Mouse (Mus musculus): ENCODE measurements around the gene Setd7. TPM values are rescaled to one million over a fixed set of nuclear protein-coding genes. Genes with fewer than 3 reads are reported as not detected.
A peak's percentile ranks its signal among the peaks of the same experiment; 100 is the strongest.

Gene Setd7
- polyA plus RNA-seq, 1 experiment from 2014 or later: 2.1 TPM

GRCm38 (mm10) chr3:51521262-51521661 is 39.4 kb downstream of the Setd7 start:
- 80% methylated on average over 14 of the region's 14 CpGs for whole genome bisulfite sequencing
- peaks cover 23% of the 10 kb centered on the region; the same call in 1 of the 2 replicates for H3K36me3 ChIP-seq (ENCODE audit: insufficient read depth, low read length)
- no peak overlapping the region for H3K9ac ChIP-seq (replicated peaks; ENCODE audit: low read depth)
- H3K4me1 ChIP-seq (ENCODE audit: insufficient read depth, low read depth, low read length): no peaks in the 10 kb centered on the region
- no peak for ATAC-seq
- H3K27ac ChIP-seq (ENCODE audit: low read length): no peak overlapping the region
- TF ChIP-seq EP300 (IDR thresholded peaks at IDR 0.05) (no peak), CTCF (IDR thresholded peaks at IDR 0.05) (no peak)
- H3K4me3 ChIP-seq (ENCODE audit: low read depth, low read length): no peak overlapping the region
- DNase-seq (ENCODE audit: low spot score): no peak
- H3K9me3 ChIP-seq (ENCODE audit: low read length): no peaks in the 10 kb centered on the region
- no peaks in the 10 kb centered on the region for H3K27me3 ChIP-seq (replicated peaks; ENCODE audit: insufficient read depth, low read length)
- no peak overlapping the region for H3K4me2 ChIP-seq (replicated peaks; ENCODE audit: low read depth, low read length)

GRCm38 (mm10) chr3:51518763-51519121 is 41.9 kb downstream of the Setd7 start:
- Histone ChIP-seq H3K36me3 (ENCODE audit: insufficient read depth, low read length) (peaks cover 13% of the 10 kb centered on the region; the same call in 1 of the 2 replicates), H3K4me3 (ENCODE audit: low read depth, low read length) (no peak overlapping the region), H3K27ac (ENCODE audit: low read length) (no peak overlapping the region), H3K4me2 (replicated peaks; ENCODE audit: low read depth, low read length) (no peak overlapping the region), H3K4me1 (ENCODE audit: insufficient read depth, low read depth, low read length) (no peaks in the 10 kb centered on the region), H3K27me3 (replicated peaks; ENCODE audit: insufficient read depth, low read length) (no peaks in the 10 kb centered on the region), H3K9ac (replicated peaks; ENCODE audit: low read depth) (no peak overlapping the region), H3K9me3 (ENCODE audit: low read length) (no peaks in the 10 kb centered on the region)
- ATAC-seq (peak; percentile 9; the same call in 1 of the 2 replicates), DNase-seq (ENCODE audit: low spot score) (no peak)
- WGBS: 62% methylated on average over 8 of the region's 8 CpGs
- TF ChIP-seq CTCF (IDR thresholded peaks at IDR 0.05) (no peak), EP300 (IDR thresholded peaks at IDR 0.05) (no peak)

- peak; percentile 38 for ATAC-seq
- DNase-seq (ENCODE audit: low spot score): peak; percentile 37
Measured at GRCm38 (mm10) chr3:51517878-51518762, 42.6 kb downstream of the Setd7 start.

GRCm38 (mm10) chr3:51517467-51517866 is 43.2 kb downstream of the Setd7 start:
- ATAC-seq (no peak), DNase-seq (ENCODE audit: low spot score) (no peak)
- H3K9ac ChIP-seq (replicated peaks; ENCODE audit: low read depth): no peak overlapping the region
- no peak overlapping the region for H3K4me3 ChIP-seq (ENCODE audit: low read depth, low read length)
- WGBS: 86% methylated on average over 4 of the region's 4 CpGs
- no peaks in the 10 kb centered on the region for H3K9me3 ChIP-seq (ENCODE audit: low read length)
- no peak overlapping the region for H3K4me2 ChIP-seq (replicated peaks; ENCODE audit: low read depth, low read length)
- peaks cover 10% of the 10 kb centered on the region; the same call in 1 of the 2 replicates for H3K36me3 ChIP-seq (ENCODE audit: insufficient read depth, low read length)
- no peak for TF ChIP-seq CTCF (IDR thresholded peaks at IDR 0.05)
- TF ChIP-seq EP300 (IDR thresholded peaks at IDR 0.05): no peak
- H3K4me1 ChIP-seq (ENCODE audit: insufficient read depth, low read depth, low read length): no peaks in the 10 kb centered on the region
- no peaks in the 10 kb centered on the region for H3K27me3 ChIP-seq (replicated peaks; ENCODE audit: insufficient read depth, low read length)
- H3K27ac ChIP-seq (ENCODE audit: low read length): no peak overlapping the region

More at GRCm38 (mm10) chr3:51517878-51518762, 42.6 kb downstream of the Setd7 start:
- Histone ChIP-seq H3K27ac (ENCODE audit: low read length) (no peak overlapping the region), H3K9ac (replicated peaks; ENCODE audit: low read depth) (no peak overlapping the region), H3K4me2 (replicated peaks; ENCODE audit: low read depth, low read length) (no peak overlapping the region), H3K27me3 (replicated peaks; ENCODE audit: insufficient read depth, low read length) (no peaks in the 10 kb centered on the region), H3K4me1 (ENCODE audit: insufficient read depth, low read depth, low read length) (no peaks in the 10 kb centered on the region), H3K36me3 (ENCODE audit: insufficient read depth, low read length) (peaks cover 10% of the 10 kb centered on the region; the same call in 1 of the 2 replicates), H3K9me3 (ENCODE audit: low read length) (no peaks in the 10 kb centered on the region), H3K4me3 (ENCODE audit: low read depth, low read length) (no peak overlapping the region)
- 77% methylated on average over 12 of the region's 12 CpGs for WGBS
- TF ChIP-seq EP300 (IDR thresholded peaks at IDR 0.05): no peak
- TF ChIP-seq CTCF (IDR thresholded peaks at IDR 0.05): no peak

GRCm38 (mm10) chr3:51511983-51512382 is 48.7 kb downstream of the Setd7 start:
- Histone ChIP-seq H3K36me3 (ENCODE audit: insufficient read depth, low read length) (no peaks in the 10 kb centered on the region), H3K27ac (ENCODE audit: low read length) (no peak overlapping the region), H3K27me3 (replicated peaks; ENCODE audit: insufficient read depth, low read length) (no peaks in the 10 kb centered on the region), H3K9me3 (ENCODE audit: low read length) (no peaks in the 10 kb centered on the region), H3K9ac (replicated peaks; ENCODE audit: low read depth) (no peak overlapping the region), H3K4me1 (ENCODE audit: insufficient read depth, low read depth, low read length) (no peaks in the 10 kb centered on the region), H3K4me2 (replicated peaks; ENCODE audit: low read depth, low read length) (no peak overlapping the region), H3K4me3 (ENCODE audit: low read depth, low read length) (no peak overlapping the region)
- DNase-seq (ENCODE audit: low spot score) (no peak), ATAC-seq (no peak)
- no peak for TF ChIP-seq CTCF (IDR thresholded peaks at IDR 0.05)
- no peak for TF ChIP-seq EP300 (IDR thresholded peaks at IDR 0.05)
- WGBS: 85% methylated on average over 5 of the region's 5 CpGs

- Histone ChIP-seq H3K27me3 (replicated peaks; ENCODE audit: insufficient read depth, low read length) (no peaks in the 10 kb centered on the region), H3K4me1 (ENCODE audit: insufficient read depth, low read depth, low read length) (no peaks in the 10 kb centered on the region), H3K4me2 (replicated peaks; ENCODE audit: low read depth, low read length) (peak overlapping the region; percentile 44), H3K36me3 (ENCODE audit: insufficient read depth, low read length) (no peaks in the 10 kb centered on the region), H3K27ac (ENCODE audit: low read length) (no peak overlapping the region), H3K4me3 (ENCODE audit: low read depth, low read length) (0 out of 2 replicates have a peak overlapping the region, but pooled peaks have one; percentile 6), H3K9me3 (ENCODE audit: low read length) (no peaks in the 10 kb centered on the region), H3K9ac (replicated peaks; ENCODE audit: low read depth) (no peak overlapping the region)
- ATAC-seq (peak; percentile 62), DNase-seq (ENCODE audit: low spot score) (peak; percentile 85)
- WGBS: 13% methylated on average over 8 of the region's 8 CpGs
- TF ChIP-seq CTCF (IDR thresholded peaks at IDR 0.05) (peak; percentile 94), EP300 (IDR thresholded peaks at IDR 0.05) (no peak)
Measured at GRCm38 (mm10) chr3:51510903-51511302, 49.8 kb downstream of the Setd7 start.

All from lung, postnatal 0 days (tissue).